Comparison of ENCODE assay signal across 14 mouse cellular contexts in genomic region chr4:53317453-53317824, GRCm38 (mm10).
DNase-seq lines count a peak whose midpoint lies in the region; ATAC-seq and TF ChIP-seq lines count a peak whose summit lies in the region.
"Had no signal": no experiment of that assay in that cellular context is flagged by ENCODE, and none has a peak within 500 bp of the region (broad histone marks: within the 10 kb centered on the region; RNA-seq: fewer than 3 reads in every experiment).

No protein-coding gene starts in this region.

- H3K9ac ChIP-seq in liver, adult 2 months (ENCODE audit: low read depth, low read length), result no peak overlapping the region
- no peak overlapping the region for H3K9ac ChIP-seq in liver, postnatal 0 days (replicated peaks)
- H3K9ac ChIP-seq in forebrain, embryonic 11.5 days (ENCODE audit: low read length), result no peak overlapping the region
- no peak overlapping the region for H3K9ac ChIP-seq in hindbrain, embryonic 13.5 days
- no peak overlapping the region for H3K9ac ChIP-seq in midbrain, embryonic 16.5 days (ENCODE audit: low read depth, low read length)
- H3K9ac ChIP-seq: liver, embryonic 14.5 days had no signal

- H3K79me2 ChIP-seq in liver, adult 2 months (ENCODE audit: control insufficient read depth, insufficient read depth, low read length), result no peaks in the 10 kb centered on the region

- DNase-seq in liver, adult 2 months (ENCODE audit: extremely low read depth, low read depth, low spot score), result peak; percentile 32
- DNase-seq in liver, postnatal 0 days, result no peak
- no peak for DNase-seq in forebrain, embryonic 11.5 days (ENCODE audit: low spot score)
- DNase-seq in B cell, adult 2 months, result no peak
- DNase-seq: cerebellum, postnatal 25 days; heart, postnatal 10 days; kidney, postnatal 36 days; right cerebral cortex, adult 18-20 months; thymus, postnatal 14 days had no signal

- no peak overlapping the region for H3K4me3 ChIP-seq in liver, adult 2 months (ENCODE audit: insufficient read depth, low read depth, low read length)
- no peak overlapping the region for H3K4me3 ChIP-seq in liver, postnatal 0 days (ENCODE audit: low read depth, low read length)
- H3K4me3 ChIP-seq in forebrain, embryonic 11.5 days (ENCODE audit: low read depth, low read length), result no peak overlapping the region
- H3K4me3 ChIP-seq in hindbrain, embryonic 13.5 days, result no peak overlapping the region
- no peak overlapping the region for H3K4me3 ChIP-seq in midbrain, embryonic 16.5 days (ENCODE audit: low read depth, low read length)

- H3K36me3 ChIP-seq in liver, adult 2 months (ENCODE audit: control insufficient read depth, insufficient read depth, low read length), result no peaks in the 10 kb centered on the region
- no peaks in the 10 kb centered on the region for H3K36me3 ChIP-seq in liver, postnatal 0 days (replicated peaks; ENCODE audit: insufficient read depth, low read length)
- no peaks in the 10 kb centered on the region for H3K36me3 ChIP-seq in forebrain, embryonic 11.5 days (ENCODE audit: control insufficient read depth, insufficient read depth, low read length)
- no peaks in the 10 kb centered on the region for H3K36me3 ChIP-seq in hindbrain, embryonic 13.5 days
- no peaks in the 10 kb centered on the region for H3K36me3 ChIP-seq in midbrain, embryonic 16.5 days (ENCODE audit: control insufficient read depth, insufficient read depth, low read length)

- no peak for TF ChIP-seq CTCF in liver, adult 2 months (IDR thresholded peaks at IDR 0.05; ENCODE audit: low read depth, low read length)
- no peak for TF ChIP-seq CTCF in liver, postnatal 0 days (IDR thresholded peaks at IDR 0.05; ENCODE audit: low read depth)

- H3K4me1 ChIP-seq in liver, adult 2 months (ENCODE audit: control insufficient read depth, insufficient read depth, low read length), result peaks cover 30% of the 10 kb centered on the region
- peaks cover 17% of the 10 kb centered on the region for H3K4me1 ChIP-seq in liver, postnatal 0 days (ENCODE audit: insufficient read depth)
- H3K4me1 ChIP-seq in forebrain, embryonic 11.5 days (replicated peaks; ENCODE audit: control insufficient read depth, insufficient read depth, low read length), result no peaks in the 10 kb centered on the region; the same call in 1 of the 2 replicates
- peaks cover 23% of the 10 kb centered on the region for H3K4me1 ChIP-seq in hindbrain, embryonic 13.5 days (replicated peaks)
- peaks cover 6% of the 10 kb centered on the region for H3K4me1 ChIP-seq in midbrain, embryonic 16.5 days (ENCODE audit: control insufficient read depth, insufficient read depth, low read length)

- no peaks in the 10 kb centered on the region for H3K9me3 ChIP-seq in liver, postnatal 0 days (ENCODE audit: low read length)
- H3K9me3 ChIP-seq in forebrain, embryonic 11.5 days (ENCODE audit: control insufficient read depth, low read length), result no peaks in the 10 kb centered on the region
- no peaks in the 10 kb centered on the region for H3K9me3 ChIP-seq in hindbrain, embryonic 13.5 days
- no peaks in the 10 kb centered on the region for H3K9me3 ChIP-seq in midbrain, embryonic 16.5 days (replicated peaks; ENCODE audit: control insufficient read depth, low read length, poor library complexity, severe bottlenecking)

- ATAC-seq in liver, postnatal 0 days, result no peak
- peak; percentile 58 for ATAC-seq in forebrain, embryonic 11.5 days (replicated peaks; ENCODE audit: low FRiP score)
- no peak for ATAC-seq in hindbrain, embryonic 13.5 days (ENCODE audit: low FRiP score)
- peak; percentile 63 for ATAC-seq in midbrain, embryonic 16.5 days
- no peak for ATAC-seq in megakaryocyte, adult 5-6 weeks (ENCODE audit: poor library complexity, severe bottlenecking)
- ATAC-seq: intestine, postnatal 0 days had no signal

- peak overlapping the region; percentile 58 for H3K27ac ChIP-seq in liver, adult 2 months (replicated peaks; ENCODE audit: insufficient read depth, low read depth, low read length)
- no peak overlapping the region for H3K27ac ChIP-seq in liver, postnatal 0 days (ENCODE audit: low read depth)
- H3K27ac ChIP-seq in forebrain, embryonic 11.5 days (ENCODE audit: low read depth, low read length), result no peak overlapping the region
- H3K27ac ChIP-seq in hindbrain, embryonic 13.5 days, result peak overlapping the region; percentile 66
- H3K27ac ChIP-seq in midbrain, embryonic 16.5 days (ENCODE audit: low read length), result peak overlapping the region; percentile 62
- H3K27ac ChIP-seq: liver, embryonic 14.5 days had no signal

- 64% methylated on average over 7 of the region's 7 CpGs for WGBS in liver, adult 2 months
- WGBS in liver, postnatal 0 days (ENCODE audit: insufficient replicate concordance), result 69% methylated on average over 7 of the region's 7 CpGs
- WGBS in forebrain, embryonic 11.5 days, result 29% methylated on average over 7 of the region's 7 CpGs
- WGBS in hindbrain, embryonic 13.5 days, result 46% methylated on average over 7 of the region's 7 CpGs
- WGBS in midbrain, embryonic 16.5 days, result 14% methylated on average over 7 of the region's 7 CpGs

- no peak overlapping the region for H3K4me2 ChIP-seq in liver, postnatal 0 days (ENCODE audit: low read depth, low read length)
- H3K4me2 ChIP-seq in forebrain, embryonic 11.5 days (ENCODE audit: low read depth, low read length, severe bottlenecking), result no peak overlapping the region
- H3K4me2 ChIP-seq in hindbrain, embryonic 13.5 days, result no peak overlapping the region
- H3K4me2 ChIP-seq in midbrain, embryonic 16.5 days (ENCODE audit: low read length), result no peak overlapping the region

- no peak for TF ChIP-seq POLR2A in liver, adult 2 months (IDR thresholded peaks at IDR 0.05; ENCODE audit: extremely low read depth, insufficient read depth, low read length)

- no peaks in the 10 kb centered on the region for H3K27me3 ChIP-seq in liver, adult 2 months (ENCODE audit: control insufficient read depth, insufficient read depth, low read length)
- no peaks in the 10 kb centered on the region for H3K27me3 ChIP-seq in liver, postnatal 0 days (ENCODE audit: insufficient read depth, low read length)
- H3K27me3 ChIP-seq in forebrain, embryonic 11.5 days (ENCODE audit: control insufficient read depth, insufficient read depth, low read length), result no peaks in the 10 kb centered on the region
- no peaks in the 10 kb centered on the region for H3K27me3 ChIP-seq in hindbrain, embryonic 13.5 days
- H3K27me3 ChIP-seq in midbrain, embryonic 16.5 days (ENCODE audit: control insufficient read depth, insufficient read depth, low read depth, low read length), result no peaks in the 10 kb centered on the region

- no peak for TF ChIP-seq EP300 in liver, postnatal 0 days (IDR thresholded peaks at IDR 0.05; ENCODE audit: low read depth)

Comparison
In these comparisons a context has a peak if more than half of its experiments do, and no peak if none do; other contexts are left out.
1. H3K27ac ChIP-seq: peak in liver, adult 2 months (single experiment), hindbrain, embryonic 13.5 days (single experiment) and midbrain, embryonic 16.5 days (single experiment); none in liver, postnatal 0 days (single experiment) and forebrain, embryonic 11.5 days (single experiment).
2. ATAC-seq: peak in forebrain, embryonic 11.5 days (single experiment) and midbrain, embryonic 16.5 days (single experiment); none in liver, postnatal 0 days (single experiment), hindbrain, embryonic 13.5 days (single experiment) and megakaryocyte, adult 5-6 weeks (single experiment).